Mouse (Mus musculus): Measurements from ENCODE around the gene Cdhr3. TPM values are rescaled to one million over a fixed set of nuclear protein-coding genes. Genes with fewer than 3 reads are reported as not detected.

Cdhr3 gene
- polyA plus RNA-seq, 1 experiment, result not detected

GRCm38 (mm10) chr12:33035089-33035718 is 57.5 kb downstream of the Cdhr3 start:
- H3K27me3 ChIP-seq (replicated peaks; ENCODE audit: control insufficient read depth, insufficient read depth, low read length), result no peaks in the 10 kb centered on the region
- no peak overlapping the region for H3K27ac ChIP-seq (ENCODE audit: insufficient read depth, low read depth, low read length)
- whole genome bisulfite sequencing, result 25% methylated on average over 11 of the region's 11 CpGs
- no peak for DNase-seq
- no peak overlapping the region for H3K4me3 ChIP-seq (ENCODE audit: insufficient read depth, low read depth, low read length)
- TF ChIP-seq POLR2A (IDR thresholded peaks at IDR 0.05; ENCODE audit: low read depth, low read length) (no peak), CTCF (conservative IDR thresholded peaks at IDR 0.05; ENCODE audit: insufficient read depth, insufficient read length, low read depth, low read length) (no peak)
- no peaks in the 10 kb centered on the region for H3K36me3 ChIP-seq (ENCODE audit: control insufficient read depth, insufficient read depth, low read length)
- H3K4me1 ChIP-seq (ENCODE audit: control insufficient read depth, insufficient read depth, low read length), result 0 out of 2 replicates have a peak, but pooled peaks cover 3% of the 10 kb centered on the region

GRCm38 (mm10) chr12:33034343-33035088 is 58.2 kb downstream of the Cdhr3 start:
- no peak overlapping the region for H3K27ac ChIP-seq (ENCODE audit: insufficient read depth, low read depth, low read length)
- no peaks in the 10 kb centered on the region for H3K36me3 ChIP-seq (ENCODE audit: control insufficient read depth, insufficient read depth, low read length)
- DNase-seq, result no peak
- H3K4me3 ChIP-seq (ENCODE audit: insufficient read depth, low read depth, low read length), result no peak overlapping the region
- WGBS, result 50% methylated on average over 12 of the region's 12 CpGs
- TF ChIP-seq POLR2A (IDR thresholded peaks at IDR 0.05; ENCODE audit: low read depth, low read length) (no peak), CTCF (conservative IDR thresholded peaks at IDR 0.05; ENCODE audit: insufficient read depth, insufficient read length, low read depth, low read length) (no peak)
- no peaks in the 10 kb centered on the region for H3K27me3 ChIP-seq (replicated peaks; ENCODE audit: control insufficient read depth, insufficient read depth, low read length)
- H3K4me1 ChIP-seq (ENCODE audit: control insufficient read depth, insufficient read depth, low read length), result 0 out of 2 replicates have a peak, but pooled peaks cover 3% of the 10 kb centered on the region

GRCm38 (mm10) chr12:33033221-33033620 is 59.5 kb downstream of the Cdhr3 start:
- WGBS, result 31% methylated on average over 6 of the region's 6 CpGs
- Histone ChIP-seq H3K4me3 (ENCODE audit: insufficient read depth, low read depth, low read length) (no peak overlapping the region), H3K27me3 (replicated peaks; ENCODE audit: control insufficient read depth, insufficient read depth, low read length) (no peaks in the 10 kb centered on the region), H3K4me1 (ENCODE audit: control insufficient read depth, insufficient read depth, low read length) (0 out of 2 replicates have a peak, but pooled peaks cover 3% of the 10 kb centered on the region), H3K36me3 (ENCODE audit: control insufficient read depth, insufficient read depth, low read length) (no peaks in the 10 kb centered on the region), H3K27ac (ENCODE audit: insufficient read depth, low read depth, low read length) (no peak overlapping the region)
- TF ChIP-seq CTCF (conservative IDR thresholded peaks at IDR 0.05; ENCODE audit: insufficient read depth, insufficient read length, low read depth, low read length) (no peak), POLR2A (IDR thresholded peaks at IDR 0.05; ENCODE audit: low read depth, low read length) (no peak)
- no peak for DNase-seq

GRCm38 (mm10) chr12:33030589-33030988 is 62.1 kb downstream of the Cdhr3 start:
- Histone ChIP-seq H3K4me3 (ENCODE audit: insufficient read depth, low read depth, low read length) (no peak overlapping the region), H3K27ac (ENCODE audit: insufficient read depth, low read depth, low read length) (no peak overlapping the region), H3K27me3 (replicated peaks; ENCODE audit: control insufficient read depth, insufficient read depth, low read length) (no peaks in the 10 kb centered on the region), H3K4me1 (ENCODE audit: control insufficient read depth, insufficient read depth, low read length) (no peaks in the 10 kb centered on the region), H3K36me3 (ENCODE audit: control insufficient read depth, insufficient read depth, low read length) (no peaks in the 10 kb centered on the region)
- DNase-seq, result no peak
- no peak for TF ChIP-seq POLR2A (IDR thresholded peaks at IDR 0.05; ENCODE audit: low read depth, low read length)
- 79% methylated on average over 2 of the region's 2 CpGs for WGBS

GRCm38 (mm10) chr12:33030066-33030465 is 62.6 kb downstream of the Cdhr3 start:
- H3K27me3 ChIP-seq (replicated peaks; ENCODE audit: control insufficient read depth, insufficient read depth, low read length), result no peaks in the 10 kb centered on the region
- 48% methylated on average over 13 of the region's 13 CpGs for WGBS
- TF ChIP-seq CTCF (conservative IDR thresholded peaks at IDR 0.05; ENCODE audit: insufficient read depth, insufficient read length, low read depth, low read length), result no peak
- TF ChIP-seq POLR2A (IDR thresholded peaks at IDR 0.05; ENCODE audit: low read depth, low read length), result no peak
- H3K27ac ChIP-seq (ENCODE audit: insufficient read depth, low read depth, low read length), result no peak overlapping the region
- no peaks in the 10 kb centered on the region for H3K4me1 ChIP-seq (ENCODE audit: control insufficient read depth, insufficient read depth, low read length)
- H3K4me3 ChIP-seq (ENCODE audit: insufficient read depth, low read depth, low read length), result no peak overlapping the region
- no peaks in the 10 kb centered on the region for H3K36me3 ChIP-seq (ENCODE audit: control insufficient read depth, insufficient read depth, low read length)
- peak; percentile 30 for DNase-seq

GRCm38 (mm10) chr12:33028708-33029107 is 64.0 kb downstream of the Cdhr3 start:
- Histone ChIP-seq H3K27me3 (replicated peaks; ENCODE audit: control insufficient read depth, insufficient read depth, low read length) (no peaks in the 10 kb centered on the region), H3K36me3 (ENCODE audit: control insufficient read depth, insufficient read depth, low read length) (no peaks in the 10 kb centered on the region), H3K4me3 (ENCODE audit: insufficient read depth, low read depth, low read length) (no peak overlapping the region), H3K27ac (ENCODE audit: insufficient read depth, low read depth, low read length) (no peak overlapping the region), H3K4me1 (ENCODE audit: control insufficient read depth, insufficient read depth, low read length) (no peaks in the 10 kb centered on the region)
- TF ChIP-seq CTCF (conservative IDR thresholded peaks at IDR 0.05; ENCODE audit: insufficient read depth, insufficient read length, low read depth, low read length) (no peak), POLR2A (IDR thresholded peaks at IDR 0.05; ENCODE audit: low read depth, low read length) (no peak)
- no peak for DNase-seq
- WGBS, result 64% methylated on average over 13 of the region's 13 CpGs

GRCm38 (mm10) chr12:33028109-33028691 is 64.5 kb downstream of the Cdhr3 start:
- no peaks in the 10 kb centered on the region for H3K4me1 ChIP-seq (ENCODE audit: control insufficient read depth, insufficient read depth, low read length)
- DNase-seq, result no peak
- no peak overlapping the region for H3K27ac ChIP-seq (ENCODE audit: insufficient read depth, low read depth, low read length)
- no peaks in the 10 kb centered on the region for H3K27me3 ChIP-seq (replicated peaks; ENCODE audit: control insufficient read depth, insufficient read depth, low read length)
- no peaks in the 10 kb centered on the region for H3K36me3 ChIP-seq (ENCODE audit: control insufficient read depth, insufficient read depth, low read length)
- 66% methylated on average over 10 of the region's 10 CpGs for WGBS
- TF ChIP-seq CTCF (conservative IDR thresholded peaks at IDR 0.05; ENCODE audit: insufficient read depth, insufficient read length, low read depth, low read length), result no peak; the same call in 1 of the 2 replicates
- TF ChIP-seq POLR2A (IDR thresholded peaks at IDR 0.05; ENCODE audit: low read depth, low read length), result no peak
- H3K4me3 ChIP-seq (ENCODE audit: insufficient read depth, low read depth, low read length), result no peak overlapping the region

All from kidney, adult 2 months (tissue).